Mouse (Mus musculus) olfactory bulb, adult 2 months (tissue): ENCODE results near the gene Rhbg. TPM values are rescaled to one million over a fixed set of nuclear protein-coding genes. Genes with fewer than 3 reads are reported as not detected.
A peak's percentile ranks its signal among the peaks of the same experiment; 100 is the strongest.

Experiments used
- H3K27ac ChIP-seq: fragments of 200-500 bp; 2 replicates; pipeline ENCODE4 v1.5.1; 2012; ENCODE audit warnings: low read depth, low read length; ENCODE audit not compliant: insufficient read depth
- H3K4me1 ChIP-seq: fragments of 200-500 bp; 2 replicates; pipeline ENCODE4 v1.6.1; 2012; ENCODE audit warnings: low read length; ENCODE audit not compliant: control insufficient read depth, insufficient read depth
- H3K4me3 ChIP-seq: fragments of 200-500 bp; 2 replicates; pipeline ENCODE4 v1.5.1; 2012; ENCODE audit warnings: mild to moderate bottlenecking, low read depth, low read length, moderate library complexity; ENCODE audit not compliant: insufficient read depth
- CTCF ChIP-seq: fragments of 200-500 bp; IDR thresholded peaks from 2 replicates; pipeline ENCODE4 v1.5.1; 2012; ENCODE audit warnings: low read depth, mild to moderate bottlenecking, low read length, moderate library complexity; ENCODE audit not compliant: insufficient read depth
- POLR2A ChIP-seq: fragments of 200-500 bp; IDR thresholded peaks from 2 replicates; pipeline ENCODE4 v1.6.1; 2012; ENCODE audit warnings: mild to moderate bottlenecking, low read depth, low read length, moderate library complexity; ENCODE audit not compliant: insufficient read depth
- WGBS: fragments of 180-500 bp; shearing (Covaris S2); methylation state at CpG from one replicate; pipeline ENCODE4 v1.1.7; 2018; 5-methylcytosine and 5-hydroxymethylcytosine counted together
- polyA plus RNA-seq: library from polyadenylated mRNA; stranded (reverse); fragments of >200 nt; gene quantifications from 2 replicates; pipeline ENCODE4 v1.2.4, GENCODE M21; 2012; ENCODE audit warnings: low replicate concordance; ENCODE audit not compliant: missing spikeins, insufficient read depth, insufficient read length

Rhbg gene
- polyA plus RNA-seq, 1 experiment: not detected

- H3K4me3 ChIP-seq: no peak overlapping the region
- 65% methylated on average over 4 of the region's 4 CpGs for WGBS
- TF ChIP-seq POLR2A (no peak), CTCF (no peak)
- H3K4me1 ChIP-seq: peaks cover 32% of the 10 kb centered on the region
- no peak overlapping the region for H3K27ac ChIP-seq
Measured at GRCm38 (mm10) chr3:88239446-88239845, 15.1 kb downstream of the Rhbg start.

DNA sequence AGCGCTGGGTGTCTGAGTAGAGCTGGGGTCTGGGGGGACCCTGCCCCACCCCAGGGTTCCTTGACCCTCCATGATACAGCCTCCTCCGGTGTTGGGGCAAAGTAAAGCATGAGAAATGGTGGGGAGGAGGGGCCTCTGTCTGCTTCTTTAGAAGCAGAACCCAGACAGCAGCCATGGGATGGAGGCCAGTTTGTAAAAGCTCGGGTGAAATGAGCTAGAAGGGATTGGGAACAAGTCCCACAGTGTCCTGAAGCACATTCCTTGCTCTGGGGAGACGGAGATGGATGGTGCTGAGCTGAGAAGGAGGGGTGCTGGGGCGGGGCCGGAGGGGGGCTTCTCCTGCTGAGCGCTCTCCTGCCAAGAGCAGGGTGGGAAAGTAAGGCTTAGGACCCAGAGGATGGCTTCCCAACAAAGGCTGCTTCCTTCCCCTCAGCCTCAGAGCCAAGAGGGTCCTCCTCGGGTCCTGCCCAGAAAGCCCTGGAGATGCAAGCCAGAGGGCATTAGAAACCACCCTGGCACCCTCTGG is 15.6 kb downstream of the Rhbg start:
- TF ChIP-seq POLR2A: no peak
- no peak for TF ChIP-seq CTCF
- H3K4me3 ChIP-seq: no peak overlapping the region
- H3K4me1 ChIP-seq: peaks cover 31% of the 10 kb centered on the region
- WGBS: 45% methylated on average over 8 of the region's 8 CpGs
- H3K27ac ChIP-seq: no peak overlapping the region

GRCm38 (mm10) chr3:88237556-88238194 is 16.8 kb downstream of the Rhbg start:
- WGBS: 41% methylated on average over 10 of the region's 10 CpGs
- Histone ChIP-seq H3K27ac (no peak overlapping the region), H3K4me1 (peaks cover 34% of the 10 kb centered on the region), H3K4me3 (no peak overlapping the region)
- peak; percentile 23; the same call in 1 of the 2 replicates for TF ChIP-seq CTCF
- no peak for TF ChIP-seq POLR2A

GRCm38 (mm10) chr3:88237161-88237555 is 17.4 kb downstream of the Rhbg start:
- no peak overlapping the region for H3K4me3 ChIP-seq
- peaks cover 33% of the 10 kb centered on the region for H3K4me1 ChIP-seq
- TF ChIP-seq POLR2A: no peak
- TF ChIP-seq CTCF: no peak
- WGBS: 70% methylated on average over 6 of the region's 6 CpGs
- no peak overlapping the region for H3K27ac ChIP-seq

- WGBS: 83% methylated on average over 2 of the region's 2 CpGs
- Histone ChIP-seq H3K27ac (no peak overlapping the region), H3K4me3 (no peak overlapping the region), H3K4me1 (peaks cover 41% of the 10 kb centered on the region)
- TF ChIP-seq POLR2A (no peak), CTCF (no peak)
Measured at GRCm38 (mm10) chr3:88235616-88236015, 18.9 kb downstream of the Rhbg start.

- no peak overlapping the region for H3K4me3 ChIP-seq
- no peak for TF ChIP-seq POLR2A
- peak; percentile 31; the same call in 1 of the 2 replicates for TF ChIP-seq CTCF
- peaks cover 45% of the 10 kb centered on the region for H3K4me1 ChIP-seq
- 31% methylated on average over 3 of the region's 3 CpGs for WGBS
- no peak overlapping the region for H3K27ac ChIP-seq
Measured at GRCm38 (mm10) chr3:88235216-88235615, 19.3 kb downstream of the Rhbg start.

DNA sequence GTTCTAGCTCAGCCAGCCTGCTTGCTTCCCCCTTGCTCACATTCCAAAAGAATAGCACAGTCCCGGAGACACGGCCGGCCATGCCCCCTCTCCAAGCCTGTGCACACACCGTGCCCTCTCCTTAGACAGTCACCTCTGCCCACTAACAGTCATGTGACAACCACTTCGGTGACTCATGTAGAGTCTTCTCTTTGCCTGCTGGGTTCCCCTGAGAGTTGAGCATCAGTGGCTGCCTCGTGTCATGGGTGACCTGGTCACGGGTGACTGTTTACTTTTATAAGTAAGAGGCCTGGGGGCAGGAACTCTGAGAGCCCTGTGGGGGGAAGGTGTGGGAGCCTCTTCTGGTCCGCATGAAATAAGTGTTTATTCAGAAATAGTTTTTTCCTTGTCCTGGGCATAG is 20.5 kb downstream of the Rhbg start:
- no peak for TF ChIP-seq CTCF
- no peak for TF ChIP-seq POLR2A
- no peak overlapping the region for H3K4me3 ChIP-seq
- peaks cover 49% of the 10 kb centered on the region for H3K4me1 ChIP-seq
- H3K27ac ChIP-seq: peak overlapping the region; percentile 50
- 53% methylated on average over 8 of the region's 8 CpGs for WGBS

DNA sequence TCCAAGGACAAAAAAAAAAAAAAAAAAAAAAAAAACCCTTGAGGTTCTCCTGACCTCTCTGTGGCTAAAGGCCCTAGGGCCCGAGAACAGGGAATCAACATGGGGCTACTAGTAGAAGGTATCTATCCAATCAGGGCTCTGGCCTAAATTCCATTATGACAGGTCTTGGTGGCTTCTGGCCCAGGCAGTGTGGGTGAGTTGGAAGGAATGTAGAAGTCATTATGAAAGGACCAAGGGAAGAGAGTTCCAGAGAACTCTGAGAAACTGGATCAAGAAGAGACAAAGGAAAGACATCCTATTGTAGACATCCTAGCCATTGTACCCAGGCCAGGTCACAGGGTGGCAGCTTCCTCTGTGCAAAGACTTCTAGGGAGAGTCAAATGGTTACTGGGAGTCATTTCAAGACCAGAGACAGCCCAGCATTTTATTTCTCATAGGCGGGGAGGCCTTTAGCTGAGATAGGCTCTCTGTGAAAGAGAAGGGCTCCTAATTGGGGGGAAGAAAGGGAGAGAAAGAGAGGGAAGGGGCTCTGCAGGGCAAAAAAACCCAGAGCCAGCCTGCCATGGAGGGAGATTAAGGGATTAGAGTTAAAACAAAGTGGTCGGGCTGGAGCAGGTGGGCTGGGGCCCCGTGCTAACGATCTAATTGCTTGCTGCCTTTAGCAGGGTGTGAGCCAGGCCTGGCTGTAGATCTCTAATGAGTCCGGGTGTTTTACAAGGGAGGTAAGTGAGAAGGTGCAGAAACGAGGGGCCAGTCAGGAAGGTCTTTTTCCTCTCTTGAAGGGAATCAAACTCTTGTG is 21.5 kb downstream of the Rhbg start:
- Histone ChIP-seq H3K4me3 (no peak overlapping the region), H3K27ac (no peak overlapping the region; the same call in 1 of the 2 replicates), H3K4me1 (peaks cover 51% of the 10 kb centered on the region)
- TF ChIP-seq POLR2A: no peak
- no peak for TF ChIP-seq CTCF
- WGBS: 63% methylated on average over 7 of the region's 7 CpGs

GRCm38 (mm10) chr3:88232301-88232702 is 22.2 kb downstream of the Rhbg start:
- no peak overlapping the region for H3K4me3 ChIP-seq
- 48% methylated on average over 7 of the region's 7 CpGs for WGBS
- peaks cover 48% of the 10 kb centered on the region for H3K4me1 ChIP-seq
- TF ChIP-seq CTCF (no peak), POLR2A (no peak)
- H3K27ac ChIP-seq: no peak overlapping the region
